Mouse (Mus musculus) spleen, adult 2 months (tissue): ENCODE data around the gene St6galnac3. TPM values are rescaled to one million over a fixed set of nuclear protein-coding genes. Genes with fewer than 3 reads are reported as not detected.

Source experiments
- DNase-seq, 2 experiments: peaks; one replicate each; pipeline versions ENCODE4 v3.0.0 to v3.0.0-alpha.2; 2012 to 2021; ENCODE audit warnings: low spot score in 2 of 2, low read depth in 1 of 2
- H3K27ac ChIP-seq: fragments of 200-500 bp; 2 replicates; pipeline ENCODE4 v1.5.1; 2012; ENCODE audit warnings: low read length, inconsistent platforms; ENCODE audit not compliant: insufficient read depth
- H3K27me3 ChIP-seq: fragments of 200-500 bp; 2 replicates; pipeline ENCODE4 v1.6.1; 2012; ENCODE audit warnings: mild to moderate bottlenecking, moderate library complexity, low read length, inconsistent platforms; ENCODE audit not compliant: control insufficient read depth, insufficient read depth
- H3K36me3 ChIP-seq: fragments of 200-500 bp; 2 replicates; pipeline ENCODE4 v1.6.1; 2012; ENCODE audit warnings: mild to moderate bottlenecking, low read length, inconsistent platforms; ENCODE audit not compliant: control insufficient read depth, insufficient read depth
- H3K4me1 ChIP-seq: fragments of 200-500 bp; 2 replicates; pipeline ENCODE4 v1.6.1; 2011; ENCODE audit warnings: inconsistent platforms; ENCODE audit not compliant: control insufficient read depth, insufficient read depth, insufficient read length
- H3K4me3 ChIP-seq: fragments of 200-500 bp; 2 replicates; pipeline ENCODE4 v1.5.1; 2011; ENCODE audit warnings: mild to moderate bottlenecking, inconsistent platforms; ENCODE audit not compliant: insufficient read depth, insufficient read length; ENCODE audit errors: extremely low read depth
- CTCF ChIP-seq: fragments of 200-500 bp; IDR thresholded peaks from 2 replicates; pipeline ENCODE4 v1.5.1; 2011; ENCODE audit warnings: mild to moderate bottlenecking, inconsistent platforms; ENCODE audit not compliant: insufficient read depth, insufficient read length, insufficient replicate concordance; ENCODE audit errors: extremely low read depth
- POLR2A ChIP-seq: fragments of 200-500 bp; IDR thresholded peaks from 2 replicates; pipeline ENCODE4 v1.6.1; 2011; ENCODE audit warnings: low read depth, low read length, inconsistent platforms
- WGBS: fragments of 180-500 bp; shearing (Covaris S2); methylation state at CpG from one replicate; pipeline ENCODE4 v1.1.7; 2018; 5-methylcytosine and 5-hydroxymethylcytosine counted together
- polyA plus RNA-seq: library from polyadenylated mRNA; depleted of rRNA; stranded (reverse); fragments of >200 nt; gene quantifications from 2 replicates; pipeline ENCODE4 v1.2.3, GENCODE M21; 2012

Gene St6galnac3
- polyA plus RNA-seq, 1 experiment = 3.0 TPM

DNA sequence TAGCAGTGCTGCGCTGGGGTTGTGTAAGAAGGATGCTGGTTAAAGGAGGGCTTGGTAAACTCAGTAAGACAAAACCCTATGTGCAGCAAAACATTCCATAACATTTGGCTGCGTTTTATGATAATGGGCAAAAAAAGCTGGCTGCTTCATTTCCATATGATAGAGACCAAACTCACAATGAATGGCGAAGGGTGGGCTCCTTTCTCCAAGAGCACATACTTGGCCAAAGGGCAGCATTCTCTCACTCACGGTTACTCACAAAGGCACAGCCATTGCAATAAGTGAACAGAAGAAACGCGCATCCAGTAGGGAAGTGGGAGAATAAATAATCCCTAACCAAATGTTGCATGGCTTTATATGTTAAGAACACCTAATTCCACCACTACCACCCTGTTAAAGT is 437.9 kb downstream of the St6galnac3 start:
- H3K4me1 ChIP-seq = no peaks in the 10 kb centered on the region
- H3K4me3 ChIP-seq = no peak overlapping the region
- no peak for TF ChIP-seq POLR2A
- TF ChIP-seq CTCF = no peak
- 94% methylated on average over 6 of the region's 6 CpGs for WGBS
- DNase-seq = no peak
- H3K27ac ChIP-seq = no peak overlapping the region
- H3K36me3 ChIP-seq = no peaks in the 10 kb centered on the region
- H3K27me3 ChIP-seq = no peaks in the 10 kb centered on the region

DNA sequence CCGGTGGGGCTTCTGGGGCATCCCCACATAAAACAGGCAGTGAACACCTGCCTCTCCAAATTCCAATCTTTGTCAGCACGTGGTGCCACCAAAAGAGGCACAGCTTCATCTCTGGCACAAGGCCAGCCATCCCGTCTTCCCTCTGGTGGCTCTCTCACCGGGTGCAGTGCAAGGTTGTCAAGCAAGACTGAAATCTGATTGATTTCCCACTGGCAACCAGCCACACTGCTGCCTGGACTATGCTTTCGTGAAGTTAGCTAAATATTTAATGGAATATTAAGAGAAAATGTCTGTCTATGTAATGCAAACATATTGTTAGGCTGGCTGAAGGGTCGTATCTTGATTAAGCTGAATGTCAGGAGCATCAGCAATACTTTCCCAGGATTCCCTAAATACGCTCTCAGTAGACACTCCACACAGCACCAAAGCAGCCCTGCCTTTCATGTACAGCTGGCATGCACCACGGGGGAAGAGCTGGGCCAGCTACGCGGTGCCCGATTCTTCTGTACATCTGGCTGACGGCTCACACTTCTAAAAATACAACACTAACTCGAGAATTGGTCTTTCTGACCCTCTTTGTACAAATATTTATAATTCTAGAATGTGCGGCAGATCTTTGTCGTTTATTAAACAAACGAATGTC is 442.7 kb downstream of the St6galnac3 start:
- no peak overlapping the region for H3K4me3 ChIP-seq
- 86% methylated on average over 16 of the region's 16 CpGs for WGBS
- no peak for DNase-seq

DNA sequence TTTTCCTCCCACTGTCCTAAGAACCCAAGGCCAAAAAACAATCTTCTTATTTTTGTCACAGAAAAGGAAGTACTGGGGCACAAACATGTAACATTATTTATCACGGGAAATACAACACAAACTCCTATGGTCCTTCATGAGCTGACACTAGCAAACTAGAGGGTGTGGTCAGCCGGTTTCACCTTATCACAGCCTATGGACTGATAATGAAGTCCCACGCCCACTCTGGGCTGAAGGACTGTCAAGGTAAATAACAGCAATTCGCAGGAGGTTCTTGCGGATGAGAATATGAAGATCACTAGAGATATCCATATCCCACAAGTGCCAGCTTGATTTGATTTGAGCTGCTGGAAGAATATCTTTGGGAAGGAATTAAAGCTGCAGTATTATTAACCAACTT is 446.7 kb downstream of the St6galnac3 start:
- Histone ChIP-seq H3K36me3 (no peaks in the 10 kb centered on the region), H3K27me3 (no peaks in the 10 kb centered on the region), H3K4me3 (no peak overlapping the region), H3K27ac (no peak overlapping the region), H3K4me1 (peaks cover 2% of the 10 kb centered on the region; the same call in 1 of the 2 replicates)
- DNase-seq = no peak
- TF ChIP-seq CTCF = no peak
- TF ChIP-seq POLR2A = no peak
- WGBS = 84% methylated on average over 5 of the region's 5 CpGs

More for the DNA sequence above, 442.7 kb downstream of the St6galnac3 start:
- Histone ChIP-seq H3K36me3 (no peaks in the 10 kb centered on the region), H3K27ac (no peak overlapping the region), H3K27me3 (no peaks in the 10 kb centered on the region), H3K4me1 (no peaks in the 10 kb centered on the region)
- TF ChIP-seq POLR2A = no peak
- TF ChIP-seq CTCF = no peak

DNA sequence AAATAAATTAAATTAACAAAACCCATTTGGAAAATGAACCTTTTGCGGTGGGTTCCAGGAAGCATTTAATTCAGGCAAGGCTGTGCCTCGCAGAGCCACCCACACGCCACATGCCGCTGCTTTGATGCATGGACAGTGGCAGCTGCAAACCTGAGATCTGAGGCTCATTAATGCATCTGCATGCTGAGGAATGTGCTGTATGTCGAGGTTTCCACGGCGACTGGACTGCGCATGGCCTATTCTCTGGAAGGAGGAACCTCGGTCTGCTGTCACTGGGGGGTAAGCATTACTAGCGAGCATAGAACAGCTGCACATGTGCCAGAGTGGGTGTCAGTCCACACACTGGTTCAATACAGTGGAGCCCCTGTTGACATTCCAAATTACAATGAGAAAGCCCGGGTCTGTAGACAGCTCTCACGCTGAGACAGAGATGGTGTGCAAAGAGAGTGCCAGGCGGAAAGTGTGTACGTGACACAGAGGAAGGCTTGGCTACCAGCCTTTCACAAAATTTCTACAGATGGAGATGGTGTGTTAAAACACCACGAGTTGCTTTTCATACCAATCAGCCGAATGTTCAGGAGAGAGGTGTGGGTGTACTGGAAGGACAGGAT is 447.5 kb downstream of the St6galnac3 start:
- no peaks in the 10 kb centered on the region for H3K27me3 ChIP-seq
- TF ChIP-seq CTCF = no peak
- no peak for TF ChIP-seq POLR2A
- 86% methylated on average over 16 of the region's 16 CpGs for WGBS
- no peaks in the 10 kb centered on the region for H3K36me3 ChIP-seq
- no peak for DNase-seq
- no peak overlapping the region for H3K4me3 ChIP-seq
- peaks cover 2% of the 10 kb centered on the region; the same call in 1 of the 2 replicates for H3K4me1 ChIP-seq
- H3K27ac ChIP-seq = no peak overlapping the region

DNA sequence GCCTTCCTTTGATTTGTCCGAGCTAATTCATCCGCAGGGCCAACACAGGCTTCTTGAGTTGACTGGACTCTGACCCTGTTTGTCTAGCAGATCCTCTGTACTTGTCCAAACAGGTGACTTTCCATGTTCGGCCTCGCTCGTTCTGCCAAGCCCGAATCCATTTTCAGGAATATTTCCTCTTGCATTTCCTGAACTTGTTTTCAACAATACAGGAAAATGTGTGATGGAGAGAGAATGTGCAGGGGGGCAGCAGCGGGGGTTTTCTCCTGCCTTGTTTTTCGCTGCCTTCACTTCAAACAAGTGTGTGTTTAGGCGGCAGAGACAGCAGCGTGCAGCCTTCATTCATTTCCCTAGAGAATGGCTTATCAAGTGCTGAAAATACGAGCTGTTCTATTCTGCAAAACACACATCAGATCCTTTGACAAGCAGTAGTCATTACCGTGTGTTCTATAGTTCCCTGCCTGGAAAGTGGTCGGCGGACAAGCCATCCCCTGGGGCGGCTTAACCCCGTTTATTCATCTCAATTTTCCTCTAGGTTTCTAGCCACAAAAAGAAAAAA is 448.1 kb downstream of the St6galnac3 start:
- H3K27ac ChIP-seq = no peak overlapping the region
- DNase-seq = no peak
- no peaks in the 10 kb centered on the region for H3K36me3 ChIP-seq
- 91% methylated on average over 16 of the region's 16 CpGs for WGBS
- no peak overlapping the region for H3K4me3 ChIP-seq
- H3K27me3 ChIP-seq = no peaks in the 10 kb centered on the region
- TF ChIP-seq CTCF (no peak), POLR2A (no peak)
- peaks cover 2% of the 10 kb centered on the region; the same call in 1 of the 2 replicates for H3K4me1 ChIP-seq

DNA sequence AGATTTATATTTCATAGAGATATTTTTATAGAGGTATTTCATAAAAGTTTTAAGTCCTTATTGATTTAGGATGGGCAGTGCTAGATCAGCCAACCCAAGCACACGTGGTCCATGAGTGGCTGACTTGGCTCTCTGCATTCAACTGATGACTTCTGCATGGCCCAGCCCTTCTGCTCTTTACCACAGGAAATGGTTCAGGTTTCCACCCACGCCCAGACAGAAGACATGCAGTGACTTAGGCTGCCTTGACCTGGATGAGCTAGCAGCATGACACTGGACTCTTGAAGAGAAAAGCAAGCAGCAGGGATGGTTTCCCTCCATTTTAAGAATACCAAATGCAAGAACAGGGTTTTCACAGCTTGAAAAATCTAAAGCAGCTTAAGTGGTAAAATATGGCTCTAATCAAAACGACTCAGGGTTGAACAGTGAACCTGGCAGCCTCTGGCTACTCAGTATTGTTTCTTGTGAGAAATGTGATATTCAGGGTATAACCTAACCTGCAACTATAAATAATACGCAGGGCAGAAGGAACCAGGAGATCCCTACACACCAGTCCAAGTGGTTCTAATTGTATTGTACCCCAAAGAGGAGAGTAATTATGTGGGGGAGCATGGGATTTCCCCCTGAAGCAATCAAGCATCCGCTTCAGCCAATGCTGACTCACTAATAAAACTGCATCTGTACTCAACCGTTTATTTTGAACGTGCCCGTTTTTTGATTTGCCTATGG is 448.7 kb downstream of the St6galnac3 start:
- H3K4me3 ChIP-seq = no peak overlapping the region
- peaks cover 2% of the 10 kb centered on the region; the same call in 1 of the 2 replicates for H3K4me1 ChIP-seq
- no peak for DNase-seq
- 58% methylated on average over 8 of the region's 8 CpGs for WGBS
- TF ChIP-seq CTCF = no peak
- TF ChIP-seq POLR2A = no peak
- H3K27ac ChIP-seq = no peak overlapping the region
- no peaks in the 10 kb centered on the region for H3K27me3 ChIP-seq
- H3K36me3 ChIP-seq = no peaks in the 10 kb centered on the region

DNA sequence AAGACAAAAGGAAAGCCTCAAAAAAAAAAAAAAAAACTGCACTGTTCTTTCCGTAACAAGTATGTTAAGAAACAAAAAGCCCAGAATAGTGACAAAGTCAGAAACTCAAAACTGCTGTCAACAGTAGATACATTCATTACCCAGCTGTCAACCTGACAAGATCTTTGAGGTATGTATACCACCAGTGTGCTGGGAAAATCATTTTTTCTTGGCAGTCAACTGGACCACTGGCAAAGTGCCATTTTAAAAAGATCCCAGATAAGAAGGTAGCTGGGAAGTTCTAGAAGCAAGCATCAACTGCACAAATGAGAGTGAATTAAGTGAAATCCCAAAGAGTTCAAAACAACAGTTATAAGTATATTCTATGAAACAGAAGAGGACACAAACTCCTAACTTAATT is 452.7 kb downstream of the St6galnac3 start:
- H3K27me3 ChIP-seq = no peaks in the 10 kb centered on the region
- H3K4me3 ChIP-seq = no peak overlapping the region
- DNase-seq = no peak
- peaks cover 2% of the 10 kb centered on the region; the same call in 1 of the 2 replicates for H3K4me1 ChIP-seq
- H3K27ac ChIP-seq = no peak overlapping the region
- 67% methylated on average over 1 of the region's 1 CpGs for WGBS
- TF ChIP-seq CTCF = no peak
- TF ChIP-seq POLR2A = no peak
- no peaks in the 10 kb centered on the region for H3K36me3 ChIP-seq
